Mouse (Mus musculus) heart, adult 2 months (tissue): ENCODE measurements around the gene Lhx2.

Experiments
- EP300 ChIP-seq: fragments of 200-500 bp; IDR thresholded peaks from 2 replicates; pipeline ENCODE4 v1.6.1; 2011; ENCODE audit warnings: low read depth, low read length, control low read depth; ENCODE audit not compliant: insufficient read depth
- POLR2A ChIP-seq: fragments of 200-500 bp; IDR thresholded peaks from 2 replicates; pipeline ENCODE4 v1.6.1; 2011; ENCODE audit warnings: mild to moderate bottlenecking, low read depth, low read length, control low read depth; ENCODE audit not compliant: insufficient read depth

GRCm38 (mm10) chr2:38337681-38338080 is 1.4 kb upstream of the Lhx2 start:
- TF ChIP-seq EP300: no peak
- TF ChIP-seq POLR2A: no peak
